Comparison of ENCODE assay signal across 18 mouse cellular contexts in the genomic region with DNA sequence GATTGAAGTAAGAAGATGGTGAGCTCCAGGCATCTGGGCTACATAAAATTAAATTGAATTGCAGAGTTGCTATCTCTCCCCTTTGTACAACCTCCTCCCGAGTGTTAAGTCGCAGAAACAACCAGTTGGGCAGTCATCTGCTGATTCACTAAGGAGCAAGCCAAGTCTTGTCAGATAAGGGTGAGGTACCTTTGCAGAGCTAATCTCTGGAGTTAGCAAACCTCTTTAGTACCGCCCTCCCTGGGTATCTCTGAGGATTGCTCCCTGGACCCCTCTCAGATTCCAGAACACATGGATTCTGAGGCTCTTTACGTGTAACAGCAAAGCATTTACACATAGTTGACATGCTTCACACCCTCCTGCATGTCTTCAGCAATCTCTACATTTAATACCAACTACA. TPM values are rescaled to one million over a fixed set of nuclear protein-coding genes. Genes with fewer than 3 reads are reported as not detected.
DNase-seq lines count a peak whose midpoint lies in the region; ATAC-seq lines count a peak whose summit lies in the region.
"Had no signal": no experiment of that assay in that cellular context is flagged by ENCODE, and none has a peak within 500 bp of the region (broad histone marks: within the 10 kb centered on the region; RNA-seq: fewer than 3 reads in every experiment).

No protein-coding gene starts in this region.

- WGBS in liver, embryonic 16.5 days (ENCODE audit: insufficient replicate concordance) = 27% methylated on average over 4 of the region's 4 CpGs
- 75% methylated on average over 4 of the region's 4 CpGs for WGBS in midbrain, embryonic 13.5 days

- peak overlapping the region; percentile 47 for H3K4me3 ChIP-seq in erythroblast, embryonic 14.5 days (replicated peaks)
- peak overlapping the region; percentile 12; the same call in 1 of the 2 replicates for H3K4me3 ChIP-seq in liver, embryonic 16.5 days (ENCODE audit: low read depth, low read length)
- H3K4me3 ChIP-seq in midbrain, embryonic 13.5 days (replicated peaks) = no peak overlapping the region
- H3K4me3 ChIP-seq: embryonic facial prominence, embryonic 13.5 days; forebrain, embryonic 12.5 days; hindbrain, embryonic 10.5 days had no signal

- peak overlapping the region; percentile 56 for H3K4me2 ChIP-seq in liver, embryonic 16.5 days (ENCODE audit: low read depth, low read length)
- H3K4me2 ChIP-seq in midbrain, embryonic 13.5 days (replicated peaks) = no peak overlapping the region
- H3K4me2 ChIP-seq: embryonic facial prominence, embryonic 13.5 days; forebrain, embryonic 12.5 days; midbrain, embryonic 11.5 days had no signal

- no peaks in the 10 kb centered on the region for H3K9me3 ChIP-seq in erythroblast, embryonic 14.5 days (ENCODE audit: control insufficient read depth, low read length)
- H3K9me3 ChIP-seq in liver, embryonic 16.5 days (replicated peaks; ENCODE audit: control insufficient read depth, low read length) = no peaks in the 10 kb centered on the region
- no peaks in the 10 kb centered on the region for H3K9me3 ChIP-seq in midbrain, embryonic 13.5 days
- H3K9me3 ChIP-seq: embryonic facial prominence, embryonic 13.5 days; forebrain, embryonic 12.5 days; hindbrain, embryonic 10.5 days had no signal

- peak; percentile 62 for ATAC-seq in liver, embryonic 16.5 days (ENCODE audit: low read depth)
- ATAC-seq in midbrain, embryonic 13.5 days = no peak

- peak overlapping the region; percentile 60 for H3K9ac ChIP-seq in liver, embryonic 16.5 days (ENCODE audit: low read depth, low read length)
- H3K9ac ChIP-seq in midbrain, embryonic 13.5 days (replicated peaks) = no peak overlapping the region
- H3K9ac ChIP-seq: embryonic facial prominence, embryonic 13.5 days; forebrain, embryonic 12.5 days had no signal

- peak overlapping the region; percentile 99 for H3K27ac ChIP-seq in liver, embryonic 16.5 days (ENCODE audit: low read length)
- no peak overlapping the region for H3K27ac ChIP-seq in midbrain, embryonic 13.5 days
- H3K27ac ChIP-seq: embryonic facial prominence, embryonic 13.5 days; forebrain, embryonic 12.5 days had no signal

- H3K36me3 ChIP-seq in erythroblast, embryonic 14.5 days (ENCODE audit: control insufficient read depth) = no peaks in the 10 kb centered on the region
- H3K36me3 ChIP-seq in liver, embryonic 16.5 days (ENCODE audit: control insufficient read depth, insufficient read depth) = no peaks in the 10 kb centered on the region
- H3K36me3 ChIP-seq in midbrain, embryonic 13.5 days = no peaks in the 10 kb centered on the region
- H3K36me3 ChIP-seq: embryonic facial prominence, embryonic 13.5 days; forebrain, embryonic 12.5 days; hindbrain, embryonic 10.5 days had no signal

- H3K4me1 ChIP-seq in erythroblast, embryonic 14.5 days (ENCODE audit: control insufficient read depth) = peaks cover 82% of the 10 kb centered on the region
- H3K4me1 ChIP-seq in liver, embryonic 16.5 days (ENCODE audit: control insufficient read depth, low read depth, low read length) = peaks cover 55% of the 10 kb centered on the region
- peaks cover 8% of the 10 kb centered on the region for H3K4me1 ChIP-seq in midbrain, embryonic 13.5 days (replicated peaks)

- H3K27me3 ChIP-seq in erythroblast, embryonic 14.5 days (ENCODE audit: control insufficient read depth) = no peaks in the 10 kb centered on the region
- no peaks in the 10 kb centered on the region for H3K27me3 ChIP-seq in liver, embryonic 16.5 days (ENCODE audit: control insufficient read depth, insufficient read depth, low read depth, low read length)
- H3K27me3 ChIP-seq in midbrain, embryonic 13.5 days = peaks cover 7% of the 10 kb centered on the region; the same call in 1 of the 2 replicates
- H3K27me3 ChIP-seq: embryonic facial prominence, embryonic 13.5 days had no signal

- peak; percentile 32 for DNase-seq in urinary bladder, postnatal 14 days (ENCODE audit: low spot score)
- no peak for DNase-seq in urinary bladder, adult 2 months (ENCODE audit: low spot score)
- DNase-seq in testis, postnatal 10 days (ENCODE audit: low spot score) = no peak
- DNase-seq in right cerebral cortex, postnatal 10 days (ENCODE audit: low spot score in 2 of 2) = no peak
- DNase-seq: cerebellum, adult 2 months; gastrocnemius, postnatal 14 days; kidney, adult 2 months; kidney, postnatal 36 days; lung, postnatal 36 days had no signal

RNA-seq across cellular contexts. Expression of a gene that starts 3.9 kb away (rescaled TPM):
- 14.0 and 18.9 TPM in 2 replicates for polyA plus RNA-seq in urinary bladder, adult 2 months (2012; rRNA removed)
- 15.0 and 17.5 TPM in 2 replicates for polyA plus RNA-seq in erythroblast, embryonic 14.5 days (2012)
- 34.7 and 35.7 TPM in 2 replicates for polyA plus RNA-seq in liver, embryonic 16.5 days (2015; fragmentation: Nextera tagmentation; extraction: Ambion mirVana)
- 32.3 and 32.5 TPM in 2 replicates for polyA plus RNA-seq in midbrain, embryonic 13.5 days (2015; fragmentation: Nextera tagmentation; extraction: Ambion mirVana)

RNA-seq across cellular contexts. Expression of a gene that starts 9.5 kb away (rescaled TPM):
- polyA plus RNA-seq in urinary bladder, adult 2 months (2012; rRNA removed) = 152 and 157 TPM in 2 replicates
- polyA plus RNA-seq in erythroblast, embryonic 14.5 days (2012) = 19.0 and 20.2 TPM in 2 replicates
- 171 and 172 TPM in 2 replicates for polyA plus RNA-seq in liver, embryonic 16.5 days (2015; fragmentation: Nextera tagmentation; extraction: Ambion mirVana)
- polyA plus RNA-seq in midbrain, embryonic 13.5 days (2015; fragmentation: Nextera tagmentation; extraction: Ambion mirVana) = 221 and 234 TPM in 2 replicates

RNA-seq across cellular contexts. Expression of a gene that starts 58.7 kb away (rescaled TPM):
- polyA plus RNA-seq in urinary bladder, adult 2 months (2012; rRNA removed) = 0.06 TPM in 1 of 2 replicates, not detected in the other
- polyA plus RNA-seq in erythroblast, embryonic 14.5 days (2012) = 0.10 and 0.15 TPM in 2 replicates
- polyA plus RNA-seq in liver, embryonic 16.5 days (2015; fragmentation: Nextera tagmentation; extraction: Ambion mirVana) = 0.11 and 0.17 TPM in 2 replicates
- polyA plus RNA-seq in midbrain, embryonic 13.5 days (2015; fragmentation: Nextera tagmentation; extraction: Ambion mirVana) = 3.8 and 4.2 TPM in 2 replicates
- polyA plus RNA-seq: liver, adult 2 months; thymus, postnatal 0 days had no signal
